Mouse (Mus musculus): ENCODE data around the gene Prss36.

The Prss36 gene

DNA sequence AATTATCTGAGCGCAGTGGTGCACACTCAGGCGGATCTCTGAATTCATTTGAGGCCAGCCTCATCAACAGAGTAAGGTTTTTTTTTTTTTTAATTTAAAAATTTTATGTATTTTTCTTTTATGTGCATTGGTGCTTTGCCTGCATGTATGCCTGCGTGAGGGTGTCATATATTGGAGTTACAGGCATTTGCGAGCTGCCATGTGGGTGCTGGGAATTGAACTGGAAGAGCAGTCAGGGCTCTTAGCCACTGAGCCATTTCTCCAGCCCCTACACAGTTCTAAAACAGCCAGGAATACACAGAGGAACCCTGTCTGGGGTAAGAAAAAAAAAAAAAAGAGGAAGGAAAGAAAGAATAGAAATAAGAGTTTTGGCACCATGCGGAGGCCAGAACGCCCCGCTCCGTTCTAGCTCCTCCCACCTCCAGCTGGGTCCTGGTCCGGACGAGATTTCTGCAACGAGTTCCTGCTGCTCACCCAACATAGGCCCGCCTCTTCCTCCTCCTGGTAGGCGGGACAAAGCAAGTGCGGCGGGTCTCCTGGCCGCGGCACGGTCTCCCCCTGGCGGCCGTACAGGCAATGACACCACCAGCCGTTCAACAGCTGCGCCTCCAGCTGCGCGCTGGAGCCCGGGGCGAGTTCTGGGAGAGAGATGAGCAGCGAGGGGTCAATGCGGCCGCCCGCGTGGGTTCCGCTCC is 11.3 kb downstream of the Prss36 start:
- peak; percentile 96 to 98 for DNase-seq (ENCODE audit: low spot score in 2 of 2)

DNA sequence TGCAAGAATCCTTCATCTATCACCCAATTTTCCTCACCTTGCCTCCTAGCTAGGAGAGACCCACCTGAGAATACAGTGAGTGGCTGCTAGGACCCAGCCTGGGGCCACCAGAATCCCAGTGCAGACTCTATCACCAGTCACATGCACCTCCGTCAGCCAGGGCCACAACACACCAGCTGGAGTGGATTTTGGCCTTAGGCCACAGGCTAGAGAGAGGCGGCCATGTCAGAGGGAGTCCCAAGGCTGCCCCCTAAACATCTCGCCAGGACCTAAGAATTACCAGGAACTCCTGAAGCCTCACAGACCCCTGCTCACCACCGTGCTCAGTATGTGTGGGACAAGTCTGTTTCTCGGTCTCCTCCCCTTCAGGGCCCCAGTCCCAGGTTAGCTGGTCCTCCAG is 12.4 kb downstream of the Prss36 start:
- no peak for DNase-seq (ENCODE audit: low spot score in 2 of 2)

DNA sequence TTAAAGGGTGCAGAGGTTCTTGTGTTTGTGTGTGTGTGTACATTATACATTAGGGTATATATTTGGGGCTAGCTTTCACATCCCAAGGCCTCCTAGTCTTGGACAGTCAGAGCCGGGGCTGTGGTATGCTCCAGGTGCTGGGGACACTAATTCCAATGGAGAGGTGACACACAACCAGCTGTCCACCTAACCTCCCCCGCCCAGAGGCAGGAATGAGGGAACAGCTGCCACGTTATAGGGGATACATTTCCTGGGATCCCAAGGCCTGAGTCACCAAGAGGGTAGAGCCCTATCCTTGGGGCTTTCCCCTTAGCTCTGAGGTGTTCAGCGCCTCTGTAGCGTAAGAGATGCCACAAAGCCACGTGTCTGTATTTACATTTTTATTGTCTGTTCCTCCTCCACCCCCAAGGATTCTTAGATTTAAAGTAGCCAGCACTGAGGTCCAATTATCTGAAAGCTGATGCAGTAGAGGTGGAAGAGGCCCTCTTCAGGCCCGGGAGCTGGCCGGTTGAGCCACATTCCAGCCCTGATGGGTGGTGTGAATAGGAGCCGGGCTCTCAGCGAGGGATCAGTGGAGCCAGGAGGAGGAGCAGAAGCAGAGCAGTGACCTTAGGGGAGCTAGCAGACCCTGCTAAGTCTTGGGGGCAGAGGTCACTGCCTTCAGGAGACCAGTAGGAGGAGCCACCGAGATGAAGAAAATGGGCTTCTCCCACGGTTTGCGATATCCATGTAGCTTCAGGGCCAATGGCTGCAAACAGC is 14.1 kb downstream of the Prss36 start:
- DNase-seq (ENCODE audit: low spot score in 2 of 2): no peak

DNA sequence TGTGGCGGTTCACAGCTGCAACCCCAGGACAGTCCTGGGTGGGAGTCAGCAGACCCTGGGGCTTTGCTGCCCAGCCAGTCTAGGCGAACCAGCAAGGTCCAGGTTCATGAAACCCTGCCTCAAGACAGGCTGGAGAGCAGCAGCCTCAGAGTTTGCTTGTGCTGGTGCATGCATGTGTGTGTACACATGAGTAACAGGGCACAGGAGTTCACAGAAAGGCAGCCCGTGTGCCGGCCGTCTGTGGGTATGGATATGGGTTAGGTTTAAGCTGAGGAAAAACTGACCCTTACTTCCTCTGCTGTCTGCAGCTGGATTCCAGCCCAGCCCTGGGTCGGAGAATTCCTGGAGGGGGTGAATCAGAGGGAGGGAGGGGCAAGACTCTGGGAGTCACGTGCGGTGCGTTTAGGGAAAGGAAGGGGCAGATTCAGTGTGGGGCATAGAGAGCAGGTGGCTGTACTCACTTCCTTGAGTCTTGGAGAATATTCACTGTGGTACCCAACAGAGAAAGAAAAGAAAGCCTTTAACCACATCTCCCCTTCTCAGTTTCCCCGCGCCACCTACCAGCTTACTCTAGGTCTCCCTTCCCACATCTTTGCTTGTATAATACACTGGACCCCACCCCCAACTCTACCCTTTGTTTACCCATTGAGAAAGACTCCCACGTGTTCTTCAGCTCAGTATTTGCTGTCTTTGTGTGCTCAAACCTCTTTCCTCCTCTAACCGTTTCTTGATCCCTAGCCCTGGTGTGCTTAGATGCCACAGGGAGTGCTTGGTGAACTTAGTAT is 15.0 kb downstream of the Prss36 start:
- no peak for DNase-seq (ENCODE audit: low spot score in 2 of 2)

DNA sequence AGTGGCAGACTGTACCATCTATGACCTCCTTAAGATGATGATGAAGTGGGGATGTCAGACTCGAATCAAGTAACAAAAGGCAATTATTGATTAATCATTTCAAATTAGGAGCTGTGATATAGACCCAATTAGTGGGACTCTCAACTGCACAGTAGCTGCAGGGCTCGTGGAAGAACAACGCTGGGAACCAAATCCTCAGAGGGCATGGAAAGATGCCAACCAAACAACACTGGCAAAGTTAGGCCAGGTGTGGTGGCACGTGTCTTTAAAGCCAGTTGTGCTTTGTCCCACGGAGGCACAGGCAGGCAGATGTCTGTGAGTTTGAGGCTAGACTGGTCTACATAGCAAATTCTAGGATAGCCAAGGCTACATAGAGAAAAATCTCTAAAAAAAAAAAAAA is 15.9 kb downstream of the Prss36 start:
- DNase-seq (ENCODE audit: low spot score in 2 of 2): no peak

DNA sequence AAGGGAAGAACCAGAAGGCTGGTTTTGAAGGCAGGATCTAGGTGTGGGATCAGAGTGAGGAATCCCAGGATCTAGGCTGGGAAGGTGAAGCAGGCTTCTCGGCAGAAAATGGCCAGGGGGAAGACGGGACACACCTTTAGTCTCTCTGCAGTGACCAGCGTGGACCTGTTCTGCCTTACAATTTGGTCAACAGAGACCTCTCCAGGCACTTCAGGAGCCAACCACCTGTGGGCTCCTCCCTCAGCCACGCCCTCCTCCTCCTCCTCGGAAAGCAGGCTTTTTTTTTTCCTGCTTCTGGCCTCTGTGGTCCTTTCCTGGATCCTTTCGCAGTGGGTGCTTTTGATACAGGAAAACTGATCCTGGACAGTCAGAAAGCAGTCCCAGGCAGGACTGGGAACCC is 16.6 kb downstream of the Prss36 start, which contains the start of gene Prss8:
TSS of gene Prss8 (minus strand) at position 182 of the 400 bp plus-strand sequence.
- DNase-seq (ENCODE audit: low spot score in 2 of 2): no peak

DNA sequence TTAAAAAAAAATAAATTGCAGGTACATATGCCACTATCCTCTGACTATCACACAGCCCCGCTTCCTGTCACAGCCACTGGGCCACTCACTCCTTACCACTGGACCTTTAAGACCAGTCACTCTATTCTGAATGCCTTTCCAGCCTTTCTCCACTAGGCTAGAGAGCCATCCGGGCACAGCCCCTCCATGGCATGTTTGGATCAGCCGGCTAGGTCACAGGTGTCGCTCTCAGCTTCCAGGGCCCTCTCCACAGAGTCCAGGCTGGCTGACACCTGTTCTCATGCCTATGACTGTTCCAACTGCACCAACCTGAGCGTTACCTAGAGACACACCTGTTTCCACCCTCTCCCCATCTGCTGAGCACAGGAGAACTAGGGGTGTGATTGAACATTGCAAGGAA is 17.9 kb downstream of the Prss36 start:
- DNase-seq (ENCODE audit: low spot score in 2 of 2): no peak

DNA sequence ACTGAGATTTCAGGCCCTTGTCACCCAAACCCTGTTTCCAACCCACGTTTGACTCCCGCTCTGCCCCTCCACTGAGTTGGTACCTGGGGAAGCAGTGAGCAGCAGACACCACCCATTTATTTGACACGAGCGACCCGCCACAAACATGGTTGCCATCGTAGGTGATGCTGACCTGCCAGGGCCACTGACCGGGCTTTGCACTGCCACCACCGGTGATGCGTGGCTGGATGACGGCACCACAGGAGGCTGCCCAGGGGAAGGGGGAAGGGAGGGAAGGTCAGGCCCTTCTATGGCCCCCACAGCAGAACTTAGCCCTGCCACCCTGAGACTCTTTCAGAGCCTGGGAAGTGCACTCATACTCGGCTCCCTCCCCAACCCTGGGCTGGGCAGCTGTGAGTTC is 18.8 kb downstream of the Prss36 start:
- DNase-seq (ENCODE audit: low spot score in 2 of 2): no peak

DNA sequence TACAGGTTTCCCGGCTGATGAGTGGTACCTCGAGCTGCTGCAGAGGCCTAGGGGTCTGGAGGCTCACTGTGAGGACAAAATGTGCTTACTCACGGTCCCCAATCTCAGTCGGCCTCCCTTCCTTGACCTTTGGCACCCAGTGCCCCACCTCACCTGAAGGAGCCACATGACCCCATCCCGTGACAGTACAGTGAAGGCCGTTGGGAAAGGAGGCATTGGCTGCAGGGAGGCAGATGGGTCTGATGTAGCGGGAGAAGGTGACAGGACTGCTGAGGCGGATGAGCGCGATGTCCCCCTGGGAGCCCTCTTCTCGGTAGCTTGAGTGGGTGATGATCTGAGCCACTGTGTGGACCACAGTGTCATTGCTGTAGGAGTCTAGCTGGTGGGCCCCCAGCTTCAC is 19.7 kb downstream of the Prss36 start:
- DNase-seq (ENCODE audit: low spot score in 2 of 2): no peak

DNA sequence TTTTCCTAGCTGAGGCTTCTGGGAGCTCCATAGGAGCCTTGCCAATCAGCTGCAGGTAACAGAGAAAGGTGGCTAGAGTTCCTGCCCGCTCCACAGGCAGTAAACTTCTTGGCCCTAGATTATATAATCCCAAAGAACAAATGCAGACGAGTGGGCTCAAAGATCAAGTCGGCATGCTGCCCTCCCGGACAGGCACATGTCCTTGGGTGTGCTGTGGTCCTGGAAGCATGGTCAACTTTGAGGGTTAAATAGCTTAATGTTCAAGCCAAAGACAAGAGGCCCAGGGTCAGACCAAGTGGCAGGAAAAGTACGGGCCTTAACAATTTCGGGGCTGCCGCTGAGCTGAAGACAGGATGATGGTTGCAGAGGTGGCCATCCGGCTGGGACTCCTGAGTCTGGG is 20.5 kb downstream of the Prss36 start:
- no peak for DNase-seq (ENCODE audit: low spot score in 2 of 2)

DNA sequence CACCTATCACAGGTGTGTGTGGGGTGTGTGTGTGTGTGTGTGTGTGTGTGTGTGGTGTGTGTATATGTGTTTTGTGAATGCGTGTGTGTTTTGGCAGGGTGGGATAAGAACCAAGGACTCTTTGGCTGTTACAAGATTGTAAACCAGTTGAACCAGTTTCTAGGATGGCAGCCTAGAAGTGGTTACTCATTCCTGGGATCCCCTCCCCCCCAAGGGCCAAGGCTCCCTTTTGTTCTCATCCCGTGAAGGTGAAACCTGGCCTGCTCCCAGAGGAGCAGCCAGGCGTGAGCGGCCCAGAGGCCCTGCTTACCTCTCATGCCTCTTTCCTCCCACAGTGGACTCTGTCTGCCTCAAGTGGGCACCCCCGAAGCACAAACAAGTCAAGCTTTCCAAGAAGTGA is 21.3 kb downstream of the Prss36 start:
- no peak for DNase-seq (ENCODE audit: low spot score in 2 of 2)

DNA sequence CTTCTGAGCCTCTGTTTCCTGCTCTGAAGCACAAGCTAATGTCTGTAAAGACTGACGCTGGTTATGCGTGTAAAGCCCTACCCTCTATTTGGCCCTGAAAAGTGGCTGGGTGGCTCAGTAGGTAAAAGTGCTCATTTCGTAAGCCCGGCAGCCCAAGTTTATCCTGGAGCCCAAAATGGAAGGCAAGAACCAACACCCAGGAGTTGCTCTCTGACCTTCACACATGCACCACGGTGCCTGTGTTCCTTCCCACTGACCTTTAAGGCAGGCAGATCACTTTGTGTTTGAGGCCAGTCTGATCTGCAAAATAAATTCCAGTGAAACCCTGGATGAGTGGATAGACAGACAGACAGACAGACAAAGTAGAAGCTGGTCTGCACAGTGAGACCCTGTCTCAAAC is 22.8 kb downstream of the Prss36 start:
- DNase-seq (ENCODE audit: low spot score in 2 of 2): no peak

DNA sequence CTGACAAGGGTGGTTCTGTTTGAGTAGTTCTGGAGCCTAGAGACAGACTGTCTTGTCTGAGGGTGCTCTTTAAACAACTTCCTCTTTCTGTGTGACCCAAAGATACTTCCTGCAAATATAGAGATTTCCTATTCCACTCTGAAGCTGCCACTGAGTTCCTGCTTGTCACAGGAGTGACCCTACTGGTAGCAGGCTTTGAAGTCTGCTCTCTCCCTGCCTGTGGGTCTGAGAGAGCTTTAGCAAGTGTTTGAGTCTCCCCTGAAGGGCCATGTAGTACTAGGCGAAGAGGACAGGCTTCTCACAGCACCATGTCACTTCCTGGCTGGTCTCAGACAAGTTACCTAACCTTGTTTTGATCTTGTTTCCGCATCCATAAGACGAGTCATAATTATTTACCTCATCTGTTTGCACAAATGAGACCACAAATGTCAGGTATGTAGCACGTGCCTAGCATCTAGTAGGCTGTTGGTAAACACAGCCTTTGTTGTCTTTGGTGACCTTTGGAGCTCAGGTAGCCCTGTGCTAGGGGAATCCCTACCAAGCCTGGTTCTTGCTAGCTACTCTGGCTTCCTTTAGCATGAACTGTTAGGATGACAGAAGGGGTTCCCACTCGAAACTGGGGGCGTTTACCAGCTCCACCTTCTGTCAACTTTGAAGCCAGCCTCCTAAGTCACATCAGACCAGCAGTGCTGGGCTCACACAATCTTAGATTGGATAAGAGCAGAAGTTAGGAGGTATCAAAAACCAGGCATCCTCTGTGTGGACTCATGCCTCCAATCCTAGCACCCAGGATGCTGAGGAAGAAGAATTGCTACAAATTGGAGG is 23.9 kb downstream of the Prss36 start:
- DNase-seq (ENCODE audit: low spot score in 2 of 2): no peak

DNA sequence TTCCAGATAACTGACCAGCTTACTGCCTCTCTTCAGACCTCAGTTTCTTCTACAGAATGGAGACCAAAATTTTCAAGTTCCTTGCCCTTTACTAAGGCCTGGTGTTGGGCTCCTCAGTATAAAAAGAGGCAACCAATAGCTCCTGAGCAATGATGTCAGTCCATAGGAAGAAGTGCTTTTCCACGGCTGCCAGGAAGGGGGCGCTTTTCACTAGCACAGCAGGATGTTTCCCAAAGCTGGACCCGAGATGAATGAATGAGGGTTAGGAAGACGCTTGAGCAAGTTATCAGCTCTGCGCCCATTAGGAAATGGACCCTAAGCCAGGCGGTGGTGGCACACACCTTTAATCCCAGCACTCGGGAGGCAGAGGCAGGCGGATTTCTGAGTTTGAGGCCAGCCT is 25.0 kb downstream of the Prss36 start:
- DNase-seq (ENCODE audit: low spot score in 2 of 2): peak in 1 of 2 experiments; percentile 49

DNA sequence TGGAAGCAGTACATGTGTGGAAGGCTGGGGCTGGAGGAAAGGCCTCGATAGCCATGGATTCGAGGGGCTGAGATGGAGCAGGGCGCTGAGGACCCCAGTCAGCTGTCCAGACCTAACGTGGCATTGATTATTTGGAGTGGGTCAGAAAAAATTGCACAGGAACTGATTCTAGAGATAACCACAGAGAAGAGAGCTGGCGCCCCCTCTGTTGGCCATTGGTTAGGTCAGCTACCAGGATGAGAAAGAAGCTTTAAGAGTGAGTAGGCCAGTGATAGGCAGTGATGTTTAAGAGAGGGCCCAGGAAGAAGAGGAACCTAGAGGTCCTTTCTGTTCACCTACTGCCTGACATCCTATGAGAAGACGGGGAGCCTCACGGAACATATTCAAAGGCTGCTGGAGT is 27.2 kb downstream of the Prss36 start:
- peak in 1 of 2 experiments; percentile 51 for DNase-seq (ENCODE audit: low spot score in 2 of 2)

DNA sequence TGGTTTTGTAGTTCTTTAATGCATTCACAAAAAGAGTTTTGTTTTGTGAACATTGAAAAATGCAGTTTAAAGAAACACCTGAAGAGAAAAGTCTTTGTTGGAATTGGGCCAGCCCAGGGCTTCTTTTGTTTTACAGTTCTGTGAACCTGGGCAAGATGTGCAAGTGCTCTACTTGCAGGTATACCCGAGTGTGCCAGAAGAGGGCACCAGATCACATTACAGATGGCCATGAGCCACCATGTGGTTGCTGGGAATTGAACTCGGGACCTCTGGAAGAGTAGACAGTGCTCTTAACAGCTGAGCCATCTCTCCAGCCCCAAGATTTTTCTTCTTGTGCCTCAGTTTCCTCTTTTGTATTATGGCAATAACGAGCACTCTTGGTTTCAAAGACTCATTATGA is 28.3 kb downstream of the Prss36 start:
- DNase-seq (ENCODE audit: low spot score in 2 of 2): peak; percentile 69 to 83

DNA sequence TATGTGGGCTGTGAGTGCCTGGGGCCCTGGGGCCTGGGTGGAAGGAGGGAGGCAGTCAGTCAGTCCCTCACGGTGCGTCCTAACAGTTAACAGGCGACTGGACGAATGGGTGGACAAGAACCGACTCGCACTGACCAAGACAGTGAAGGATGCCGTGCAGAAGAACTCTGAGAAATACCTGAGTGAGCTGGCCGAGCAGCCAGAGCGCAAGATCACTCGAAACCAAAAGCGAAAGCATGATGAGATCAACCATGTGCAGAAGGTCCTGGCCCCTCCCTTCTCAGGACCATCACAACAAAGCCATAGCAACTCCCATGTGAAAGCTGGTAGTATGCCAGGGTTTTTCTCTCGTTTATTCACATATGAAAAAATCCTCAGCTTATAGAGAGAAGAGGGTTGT is 31.2 kb downstream of the Prss36 start:
- DNase-seq (ENCODE audit: low spot score in 2 of 2): no peak

DNA sequence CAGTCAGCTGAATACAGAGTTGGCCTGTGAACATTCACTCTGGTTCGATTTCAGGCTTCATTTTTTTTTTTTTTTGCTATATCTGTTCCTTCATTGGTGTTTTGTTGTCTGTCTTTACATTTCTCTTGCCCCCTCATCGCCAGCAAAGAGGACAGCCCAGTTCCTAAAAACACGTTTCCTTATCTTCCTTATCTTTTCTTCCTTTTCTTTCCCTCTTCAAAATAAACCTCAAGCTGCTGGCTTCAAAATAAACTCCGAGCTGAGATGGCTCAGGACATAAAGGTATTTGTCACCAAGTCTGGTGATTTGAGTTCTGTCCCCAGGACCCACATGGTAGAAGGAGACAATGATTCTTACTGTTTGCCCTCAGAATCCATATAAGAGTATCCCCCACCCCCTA is 33.6 kb downstream of the Prss36 start:
- DNase-seq (ENCODE audit: low spot score in 2 of 2): no peak

DNA sequence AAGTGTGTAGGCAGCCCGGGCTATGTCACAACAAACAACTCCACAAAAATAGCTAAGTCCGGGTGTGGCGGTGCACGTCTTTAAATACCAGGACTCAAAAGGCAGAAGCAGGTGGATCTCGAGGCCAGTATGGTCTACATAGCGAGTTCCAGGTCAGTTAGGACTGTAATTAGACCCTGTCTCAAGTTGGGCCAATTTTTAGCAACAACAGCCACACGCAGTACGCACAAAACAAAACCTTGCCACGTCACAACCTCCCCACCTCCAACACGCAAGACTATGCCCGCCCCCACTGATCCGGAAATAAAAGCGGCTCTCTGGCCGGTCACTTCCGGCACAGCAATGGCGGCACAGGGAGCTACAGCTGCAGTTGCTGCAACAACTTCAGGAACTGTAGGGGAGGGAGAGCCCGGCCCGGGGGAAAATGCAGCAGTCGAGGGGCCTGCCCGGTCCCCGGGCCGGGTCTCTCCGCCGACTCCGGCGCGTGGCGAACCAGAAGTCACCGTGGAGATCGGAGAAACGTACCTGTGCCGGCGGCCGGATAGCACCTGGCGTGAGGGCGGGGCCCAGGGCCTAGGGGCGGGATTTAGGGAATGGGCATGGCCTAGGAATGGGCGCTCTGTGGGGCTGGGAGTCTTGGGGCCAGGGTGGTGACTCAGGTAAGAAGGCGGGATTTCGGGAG is 34.2 kb downstream of the Prss36 start, which contains the start of gene Kat8:
TSS of gene Kat8 (plus strand) at position 327 of the 682 bp plus-strand sequence.
- DNase-seq (ENCODE audit: low spot score in 2 of 2): peak; percentile 84 to 91

DNA sequence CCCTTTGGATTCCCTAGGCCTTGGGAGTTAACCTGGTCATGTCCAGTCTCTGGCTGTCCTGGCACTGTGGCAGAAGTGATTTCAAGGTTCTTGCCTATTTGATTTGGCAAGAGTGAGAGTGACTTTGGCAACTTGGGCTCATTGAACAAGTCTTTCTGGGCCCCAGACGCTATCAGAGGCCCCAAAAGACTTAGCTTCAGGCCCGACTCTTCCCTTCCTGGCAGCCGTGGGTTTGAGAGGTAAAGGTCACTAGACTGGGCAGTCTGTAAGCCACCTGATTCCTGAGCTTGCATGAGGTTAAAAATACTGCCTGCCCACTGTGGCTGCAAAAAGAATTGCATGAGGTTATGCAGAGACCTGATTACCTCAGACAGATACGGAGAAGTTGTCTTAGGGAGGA is 37.9 kb downstream of the Prss36 start:
- DNase-seq (ENCODE audit: low spot score in 2 of 2): no peak

DNA sequence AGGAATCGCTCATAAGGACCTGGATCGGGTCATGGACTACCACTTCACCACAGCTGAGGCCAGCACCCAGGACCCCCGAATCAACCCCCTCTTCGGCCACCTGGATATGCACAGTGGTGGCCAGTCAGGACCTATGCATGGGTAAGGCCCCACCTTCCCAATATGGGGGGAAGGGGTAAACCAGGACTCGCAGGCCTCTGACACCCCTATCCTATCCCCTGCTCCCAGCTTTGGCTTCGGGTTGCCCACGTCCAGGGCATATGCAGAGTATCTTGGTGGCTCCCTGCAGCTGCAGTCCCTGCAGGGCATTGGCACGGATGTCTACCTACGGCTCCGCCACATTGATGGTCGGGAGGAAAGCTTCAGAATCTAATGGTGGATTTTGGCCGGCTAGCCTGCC is 38.6 kb downstream of the Prss36 start:
- no peak for DNase-seq (ENCODE audit: low spot score in 2 of 2)
